Comparison of ENCODE assay signal across 12 mouse cellular contexts in the genomic region with DNA sequence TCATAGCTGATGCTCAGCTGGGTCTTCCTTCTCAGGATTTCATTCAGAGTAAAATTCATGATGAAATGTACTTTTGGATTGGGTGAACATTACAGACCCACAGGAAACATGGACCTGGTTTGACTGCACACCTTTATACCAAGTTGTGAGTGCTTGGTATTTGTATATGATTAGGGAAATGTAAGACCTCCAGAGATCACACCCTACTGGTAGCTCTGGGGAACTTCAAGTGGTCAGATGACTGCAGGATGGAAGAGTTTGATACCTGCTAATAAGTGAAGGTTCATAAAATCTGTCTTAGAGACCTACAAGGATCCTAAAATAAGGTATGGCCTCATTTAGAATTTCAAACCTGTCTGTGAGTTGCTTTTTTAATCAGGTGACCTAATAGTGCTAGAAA. TPM values are rescaled to one million over a fixed set of nuclear protein-coding genes. Genes with fewer than 3 reads are reported as not detected.
DNase-seq lines count a peak whose midpoint lies in the region; ATAC-seq lines count a peak whose summit lies in the region.
"Had no signal": no experiment of that assay in that cellular context is flagged by ENCODE, and none has a peak within 500 bp of the region (broad histone marks: within the 10 kb centered on the region; RNA-seq: fewer than 3 reads in every experiment).

No protein-coding gene starts in this region.

- H3K9me3 ChIP-seq in forebrain, embryonic 11.5 days (ENCODE audit: control insufficient read depth, low read length), result no peaks in the 10 kb centered on the region
- H3K9me3 ChIP-seq in forebrain, embryonic 16.5 days (ENCODE audit: control insufficient read depth, low read length), result no peaks in the 10 kb centered on the region
- H3K9me3 ChIP-seq: forebrain, embryonic 12.5 days; hindbrain, embryonic 13.5 days; midbrain, embryonic 10.5 days had no signal

- no peak overlapping the region for H3K4me2 ChIP-seq in forebrain, embryonic 11.5 days (ENCODE audit: low read depth, low read length, severe bottlenecking)
- H3K4me2 ChIP-seq in forebrain, embryonic 16.5 days (ENCODE audit: low read length), result no peak overlapping the region
- H3K4me2 ChIP-seq: forebrain, embryonic 12.5 days; hindbrain, embryonic 13.5 days had no signal

- H3K36me3 ChIP-seq in forebrain, embryonic 11.5 days (ENCODE audit: control insufficient read depth, insufficient read depth, low read length), result no peaks in the 10 kb centered on the region
- no peaks in the 10 kb centered on the region for H3K36me3 ChIP-seq in forebrain, embryonic 16.5 days (ENCODE audit: control insufficient read depth, insufficient read depth)
- H3K36me3 ChIP-seq: forebrain, embryonic 12.5 days; hindbrain, embryonic 13.5 days; midbrain, embryonic 10.5 days had no signal

- DNase-seq in forebrain, embryonic 11.5 days (ENCODE audit: low spot score), result no peak
- peak; percentile 46 for DNase-seq in lung, postnatal 25 days (ENCODE audit: low spot score)
- no peak for DNase-seq in lung, postnatal 10 days
- peak; percentile 56 for DNase-seq in T-cell, adult 2 months (ENCODE audit: low spot score)
- no peak for DNase-seq in ovary, postnatal 36 days (ENCODE audit: low spot score)
- no peak for DNase-seq in frontal cortex, postnatal 14 days (ENCODE audit: low spot score in 2 of 2)
- DNase-seq: cerebellum, postnatal 10 days had no signal

- H3K27ac ChIP-seq in forebrain, embryonic 11.5 days (ENCODE audit: low read depth, low read length), result no peak overlapping the region
- H3K27ac ChIP-seq in forebrain, embryonic 16.5 days (ENCODE audit: low read length), result no peak overlapping the region
- H3K27ac ChIP-seq: forebrain, embryonic 12.5 days; hindbrain, embryonic 13.5 days; midbrain, embryonic 10.5 days had no signal

- no peaks in the 10 kb centered on the region for H3K4me1 ChIP-seq in forebrain, embryonic 11.5 days (replicated peaks; ENCODE audit: control insufficient read depth, insufficient read depth, low read length)
- no peaks in the 10 kb centered on the region for H3K4me1 ChIP-seq in forebrain, embryonic 16.5 days (replicated peaks; ENCODE audit: control insufficient read depth, insufficient read depth, low read length)
- H3K4me1 ChIP-seq: forebrain, embryonic 12.5 days; hindbrain, embryonic 13.5 days; midbrain, embryonic 10.5 days had no signal

- 0 out of 2 replicates have a peak, but pooled peaks have one; percentile 30 for ATAC-seq in forebrain, embryonic 11.5 days (replicated peaks; ENCODE audit: low FRiP score)
- no peak for ATAC-seq in forebrain, embryonic 16.5 days
- ATAC-seq in neutrophil, adult 5-6 weeks (ENCODE audit: extremely low read depth, insufficient number of reproducible peaks, low FRiP score, poor library complexity, severe bottlenecking), result peak; percentile 88

- H3K27me3 ChIP-seq in forebrain, embryonic 11.5 days (ENCODE audit: control insufficient read depth, insufficient read depth, low read length), result no peaks in the 10 kb centered on the region
- H3K27me3 ChIP-seq in forebrain, embryonic 16.5 days (replicated peaks; ENCODE audit: control insufficient read depth, insufficient read depth, low read length), result no peaks in the 10 kb centered on the region
- H3K27me3 ChIP-seq: forebrain, embryonic 12.5 days; hindbrain, embryonic 13.5 days had no signal

- no peak overlapping the region for H3K4me3 ChIP-seq in forebrain, embryonic 11.5 days (ENCODE audit: low read depth, low read length)
- no peak overlapping the region for H3K4me3 ChIP-seq in forebrain, embryonic 16.5 days (replicated peaks; ENCODE audit: low read length)
- H3K4me3 ChIP-seq: forebrain, embryonic 12.5 days; hindbrain, embryonic 13.5 days; midbrain, embryonic 10.5 days had no signal

- H3K9ac ChIP-seq in forebrain, embryonic 11.5 days (ENCODE audit: low read length), result no peak overlapping the region
- no peak overlapping the region for H3K9ac ChIP-seq in forebrain, embryonic 16.5 days (replicated peaks; ENCODE audit: low read depth, low read length)
- H3K9ac ChIP-seq: forebrain, embryonic 12.5 days; hindbrain, embryonic 13.5 days had no signal

RNA-seq across cellular contexts. Expression of a gene that starts 27.0 kb away (rescaled TPM):
- polyA plus RNA-seq in forebrain, embryonic 11.5 days (2014; fragmentation: Nextera tagmentation; extraction: Ambion mirVana), result not detected in 2 replicates
- not detected in 2 replicates for polyA plus RNA-seq in forebrain, embryonic 16.5 days (2015; fragmentation: Nextera tagmentation; extraction: Ambion mirVana)
- total RNA-seq in neutrophil, adult 5-6 weeks (2017), result 295 and 306 TPM in 2 replicates
- polyA plus RNA-seq: forebrain, embryonic 12.5 days; hindbrain, embryonic 13.5 days had no signal

Comparison
In these comparisons a context has a peak if more than half of its experiments do, and no peak if none do; other contexts are left out.
1. DNase-seq: peak in lung, postnatal 25 days (single experiment) and T-cell, adult 2 months (single experiment); none in forebrain, embryonic 11.5 days (single experiment), lung, postnatal 10 days (single experiment), ovary, postnatal 36 days (single experiment) and frontal cortex, postnatal 14 days (0 of 2).